Mouse (Mus musculus): Measurements from ENCODE around the gene Cacna1d. TPM values are rescaled to one million over a fixed set of nuclear protein-coding genes. Genes with fewer than 3 reads are reported as not detected.

The Cacna1d gene
- total RNA-seq, 2 experiments from 2014 or later: 2.1 TPM; not detected in 1

GRCm38 (mm10) chr14:30056031-30056766, 435.1 kb downstream of the Cacna1d start:
- ATAC-seq (replicated peaks; ENCODE audit: low FRiP score, poor library complexity, severe bottlenecking): no peak

- no peak for ATAC-seq (replicated peaks; ENCODE audit: low FRiP score, poor library complexity, severe bottlenecking)
Measured at GRCm38 (mm10) chr14:30054922-30055321, 436.3 kb downstream of the Cacna1d start.

GRCm38 (mm10) chr14:30050280-30050679, 441.0 kb downstream of the Cacna1d start:
- ATAC-seq (replicated peaks; ENCODE audit: low FRiP score, poor library complexity, severe bottlenecking): no peak

- ATAC-seq (replicated peaks; ENCODE audit: low FRiP score, poor library complexity, severe bottlenecking): no peak
Measured at GRCm38 (mm10) chr14:30048049-30048448, 443.2 kb downstream of the Cacna1d start.

- ATAC-seq (replicated peaks; ENCODE audit: low FRiP score, poor library complexity, severe bottlenecking): no peak
Measured at GRCm38 (mm10) chr14:30046976-30047375, 444.3 kb downstream of the Cacna1d start.

- ATAC-seq (replicated peaks; ENCODE audit: low FRiP score, poor library complexity, severe bottlenecking): no peak
Measured at GRCm38 (mm10) chr14:30045704-30046220, 445.5 kb downstream of the Cacna1d start.

GRCm38 (mm10) chr14:30045239-30045638, 446.0 kb downstream of the Cacna1d start:
- no peak for ATAC-seq (replicated peaks; ENCODE audit: low FRiP score, poor library complexity, severe bottlenecking)

- no peak for ATAC-seq (replicated peaks; ENCODE audit: low FRiP score, poor library complexity, severe bottlenecking)
Measured at GRCm38 (mm10) chr14:30043356-30043940, 447.8 kb downstream of the Cacna1d start.

GRCm38 (mm10) chr14:30041836-30042235, 449.4 kb downstream of the Cacna1d start:
- no peak for ATAC-seq (replicated peaks; ENCODE audit: low FRiP score, poor library complexity, severe bottlenecking)

GRCm38 (mm10) chr14:30039413-30039812, 451.8 kb downstream of the Cacna1d start:
- ATAC-seq (replicated peaks; ENCODE audit: low FRiP score, poor library complexity, severe bottlenecking): no peak

- no peak for ATAC-seq (replicated peaks; ENCODE audit: low FRiP score, poor library complexity, severe bottlenecking)
Measured at GRCm38 (mm10) chr14:30038431-30038830, 452.8 kb downstream of the Cacna1d start.

- no peak for ATAC-seq (replicated peaks; ENCODE audit: low FRiP score, poor library complexity, severe bottlenecking)
Measured at GRCm38 (mm10) chr14:30033405-30033804, 457.9 kb downstream of the Cacna1d start.

GRCm38 (mm10) chr14:30027378-30027777, 463.9 kb downstream of the Cacna1d start:
- ATAC-seq (replicated peaks; ENCODE audit: low FRiP score, poor library complexity, severe bottlenecking): no peak

GRCm38 (mm10) chr14:30024387-30024786, 466.9 kb downstream of the Cacna1d start:
- ATAC-seq (replicated peaks; ENCODE audit: low FRiP score, poor library complexity, severe bottlenecking): no peak

- ATAC-seq (replicated peaks; ENCODE audit: low FRiP score, poor library complexity, severe bottlenecking): no peak
Measured at GRCm38 (mm10) chr14:30022471-30022870, 468.8 kb downstream of the Cacna1d start.

- ATAC-seq (replicated peaks; ENCODE audit: low FRiP score, poor library complexity, severe bottlenecking): no peak
Measured at GRCm38 (mm10) chr14:30019792-30020575, 471.3 kb downstream of the Cacna1d start.

GRCm38 (mm10) chr14:30019375-30019774, 471.9 kb downstream of the Cacna1d start:
- no peak for ATAC-seq (replicated peaks; ENCODE audit: low FRiP score, poor library complexity, severe bottlenecking)

GRCm38 (mm10) chr14:30018846-30019245, 472.4 kb downstream of the Cacna1d start:
- no peak for ATAC-seq (replicated peaks; ENCODE audit: low FRiP score, poor library complexity, severe bottlenecking)

GRCm38 (mm10) chr14:30018463-30018801, 472.8 kb downstream of the Cacna1d start:
- ATAC-seq (replicated peaks; ENCODE audit: low FRiP score, poor library complexity, severe bottlenecking): no peak

GRCm38 (mm10) chr14:30017794-30018462, 473.3 kb downstream of the Cacna1d start:
- ATAC-seq (replicated peaks; ENCODE audit: low FRiP score, poor library complexity, severe bottlenecking): no peak
